Mouse (Mus musculus): ENCODE data around the gene Rab11fip4.

- TF ChIP-seq POLR2A (IDR thresholded peaks at IDR 0.05; ENCODE audit: low read depth, low read length), result no peak
- no peak for TF ChIP-seq CTCF (IDR thresholded peaks at IDR 0.05; ENCODE audit: extremely low read depth, insufficient read depth, insufficient read length, insufficient replicate concordance)
Measured at GRCm38 (mm10) chr11:79563493-79563892, 27.5 kb upstream of the Rab11fip4 start.
